Mouse (Mus musculus) liver, embryonic 14.5 days (tissue): Measurements from ENCODE around the gene Theg.

Source experiments
- CTCF ChIP-seq: IDR thresholded peaks from 2 replicates; pipeline ENCODE4 v1.5.1; 2016; ENCODE audit warnings: antibody characterized with exemption, low read depth, control low read depth
- EP300 ChIP-seq: IDR thresholded peaks from 2 replicates; pipeline ENCODE4 v1.6.1; 2016; ENCODE audit warnings: antibody characterized with exemption, low read depth

GRCm38 (mm10) chr10:79538873-79539272, 48.3 kb downstream of the Theg start:
- no peak for TF ChIP-seq EP300
- no peak for TF ChIP-seq CTCF
